Mouse (Mus musculus) megakaryocyte, adult 5-6 weeks (primary cell): ENCODE data around the gene Wfdc6b. TPM values are rescaled to one million over a fixed set of nuclear protein-coding genes. Genes with fewer than 3 reads are reported as not detected.

Experiments used
- ATAC-seq: 2 replicates; pipeline ENCODE4 v1.8.0; 2016; ENCODE audit warnings: mild to moderate bottlenecking, inconsistent platforms; ENCODE audit not compliant: poor library complexity, severe bottlenecking
- total RNA-seq, 2 experiments: library from RNA; stranded (forward) in 1 of 2; stranded (reverse) in 1 of 2; fragments of 153-499, 151-499 nt in 1 of 2; fragments of 221-1000, 200-1000 nt in 1 of 2; gene quantifications; 2 replicates each; pipeline versions ENCODE4 v1.2.3 to v1.2.4; 2015 to 2017

Wfdc6b gene
- total RNA-seq, 2 experiments from 2014 or later: not detected

DNA sequence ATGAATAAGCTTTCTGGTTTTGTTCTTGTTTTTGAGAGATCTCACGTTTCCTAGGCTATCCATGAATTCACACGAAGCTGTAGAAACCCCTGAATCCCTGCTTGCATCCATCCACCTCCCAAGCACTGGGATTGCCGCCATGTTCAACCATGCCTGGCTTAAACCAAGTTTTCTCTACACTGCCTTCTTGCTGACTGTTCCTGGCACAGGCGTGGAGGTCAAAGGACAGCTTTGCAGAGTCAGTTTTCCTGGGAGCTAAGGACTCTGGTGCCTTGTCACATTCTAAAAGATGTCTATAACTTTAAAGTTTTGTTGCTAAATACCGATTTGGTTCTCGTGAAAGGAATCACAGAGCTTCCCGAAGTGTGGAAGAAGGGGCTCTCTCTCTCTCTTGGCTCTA is 51.5 kb downstream of the Wfdc6b start:
- ATAC-seq: no peak

Other genes with a start within 250 kb of the Wfdc6b start
Only the 30 nearest of the 33 such genes appear.
- gene Rbpjl, start 210.4 kb upstream of the Wfdc6b start, total RNA-seq (2015): not detected in 2 replicates
- not detected in 2 replicates for gene Rbpjl, start 210.4 kb upstream of the Wfdc6b start, total RNA-seq (2017)
- not detected in 2 replicates for gene Matn4, start 208.4 kb upstream of the Wfdc6b start, total RNA-seq (2015)
- not detected in 2 replicates for gene Matn4, start 208.4 kb upstream of the Wfdc6b start, total RNA-seq (2017)
- 0.76 and 0.82 TPM in 2 replicates for gene Sdc4, start 169.6 kb upstream of the Wfdc6b start, total RNA-seq (2015)
- 0.49 and 0.88 TPM in 2 replicates for gene Sdc4, start 169.6 kb upstream of the Wfdc6b start, total RNA-seq (2017)
- 50.9 and 52.3 TPM in 2 replicates for gene Sys1, start 156.6 kb upstream of the Wfdc6b start, total RNA-seq (2015)
- gene Sys1, start 156.6 kb upstream of the Wfdc6b start, total RNA-seq (2017): 14.9 and 20.2 TPM in 2 replicates
- gene Gm20458, start 152.6 kb upstream of the Wfdc6b start, total RNA-seq (2015): not detected in 2 replicates
- gene Gm20458, start 152.6 kb upstream of the Wfdc6b start, total RNA-seq (2017): not detected in 2 replicates
- gene Trp53tg5, start 139.8 kb upstream of the Wfdc6b start, total RNA-seq (2015): not detected in 2 replicates
- gene Trp53tg5, start 139.8 kb upstream of the Wfdc6b start, total RNA-seq (2017): not detected in 2 replicates
- 3.2 and 7.9 TPM in 2 replicates for gene Dbndd2, start 127.4 kb upstream of the Wfdc6b start, total RNA-seq (2015)
- 1.4 and 2.0 TPM in 2 replicates for gene Dbndd2, start 127.4 kb upstream of the Wfdc6b start, total RNA-seq (2017)
- gene Pigt, start 116.0 kb upstream of the Wfdc6b start, total RNA-seq (2015): 69.0 and 70.8 TPM in 2 replicates
- gene Pigt, start 116.0 kb upstream of the Wfdc6b start, total RNA-seq (2017): 30.8 and 43.0 TPM in 2 replicates
- gene Wfdc2, start 51.1 kb upstream of the Wfdc6b start, total RNA-seq (2015): not detected in 2 replicates
- not detected in 2 replicates for gene Wfdc2, start 51.1 kb upstream of the Wfdc6b start, total RNA-seq (2017)
- not detected in 2 replicates for gene Spint3, start 40.1 kb upstream of the Wfdc6b start, total RNA-seq (2015)
- gene Spint3, start 40.1 kb upstream of the Wfdc6b start, total RNA-seq (2017): not detected in 2 replicates
- gene Wfdc6a, start 28.1 kb upstream of the Wfdc6b start, total RNA-seq (2015): not detected in 2 replicates
- gene Wfdc6a, start 28.1 kb upstream of the Wfdc6b start, total RNA-seq (2017): not detected in 2 replicates
- gene Eppin, start 19.9 kb upstream of the Wfdc6b start, total RNA-seq (2015): not detected in 2 replicates
- not detected in 2 replicates for gene Eppin, start 19.9 kb upstream of the Wfdc6b start, total RNA-seq (2017)
- not detected in 2 replicates for gene Wfdc8, start 104 bp downstream of the Wfdc6b start, total RNA-seq (2015)
- not detected in 2 replicates for gene Wfdc8, start 104 bp downstream of the Wfdc6b start, total RNA-seq (2017)
- gene Wfdc16, start 25.3 kb downstream of the Wfdc6b start, total RNA-seq (2015): not detected in 2 replicates
- not detected in 2 replicates for gene Wfdc16, start 25.3 kb downstream of the Wfdc6b start, total RNA-seq (2017)
- gene Wfdc10, start 42.5 kb downstream of the Wfdc6b start, total RNA-seq (2015): not detected in 2 replicates
- not detected in 2 replicates for gene Wfdc10, start 42.5 kb downstream of the Wfdc6b start, total RNA-seq (2017)
- not detected in 2 replicates for gene Wfdc9, start 43.1 kb downstream of the Wfdc6b start, total RNA-seq (2015)
- gene Wfdc9, start 43.1 kb downstream of the Wfdc6b start, total RNA-seq (2017): not detected in 2 replicates
- not detected in 2 replicates for gene Wfdc11, start 60.6 kb downstream of the Wfdc6b start, total RNA-seq (2015)
- gene Wfdc11, start 60.6 kb downstream of the Wfdc6b start, total RNA-seq (2017): not detected in 2 replicates
- gene Wfdc13, start 71.6 kb downstream of the Wfdc6b start, total RNA-seq (2015): not detected in 2 replicates
- not detected in 2 replicates for gene Wfdc13, start 71.6 kb downstream of the Wfdc6b start, total RNA-seq (2017)
- not detected in 2 replicates for gene Spint4, start 85.0 kb downstream of the Wfdc6b start, total RNA-seq (2015)
- not detected in 2 replicates for gene Spint4, start 85.0 kb downstream of the Wfdc6b start, total RNA-seq (2017)
- gene Spint5, start 101.8 kb downstream of the Wfdc6b start, total RNA-seq (2015): not detected in 2 replicates
- gene Spint5, start 101.8 kb downstream of the Wfdc6b start, total RNA-seq (2017): not detected in 2 replicates
- 1.0 TPM in 1 of 2 replicates, not detected in the other for gene Wfdc3, start 132.4 kb downstream of the Wfdc6b start, total RNA-seq (2015)
- gene Wfdc3, start 132.4 kb downstream of the Wfdc6b start, total RNA-seq (2017): not detected in 2 replicates
- gene Dnttip1, start 132.5 kb downstream of the Wfdc6b start, total RNA-seq (2015): 27.3 and 28.5 TPM in 2 replicates
- gene Dnttip1, start 132.5 kb downstream of the Wfdc6b start, total RNA-seq (2017): 18.5 and 27.0 TPM in 2 replicates
- gene Ube2c, start 156.4 kb downstream of the Wfdc6b start, total RNA-seq (2015): 330 and 340 TPM in 2 replicates
- gene Ube2c, start 156.4 kb downstream of the Wfdc6b start, total RNA-seq (2017): 228 and 247 TPM in 2 replicates
- not detected in 2 replicates for gene Tnnc2, start 166.4 kb downstream of the Wfdc6b start, total RNA-seq (2015)
- gene Tnnc2, start 166.4 kb downstream of the Wfdc6b start, total RNA-seq (2017): not detected in 2 replicates
- 5.2 and 5.5 TPM in 2 replicates for gene Snx21, start 172.3 kb downstream of the Wfdc6b start, total RNA-seq (2015)
- 3.2 and 5.0 TPM in 2 replicates for gene Snx21, start 172.3 kb downstream of the Wfdc6b start, total RNA-seq (2017)
- gene Acot8, start 191.4 kb downstream of the Wfdc6b start, total RNA-seq (2015): 20.4 and 20.8 TPM in 2 replicates
- 28.8 and 28.9 TPM in 2 replicates for gene Acot8, start 191.4 kb downstream of the Wfdc6b start, total RNA-seq (2017)
- gene Zswim3, start 191.6 kb downstream of the Wfdc6b start, total RNA-seq (2015): 2.3 and 3.4 TPM in 2 replicates
- gene Zswim3, start 191.6 kb downstream of the Wfdc6b start, total RNA-seq (2017): 1.7 and 3.4 TPM in 2 replicates
- 5.7 and 6.4 TPM in 2 replicates for gene Zswim1, start 209.2 kb downstream of the Wfdc6b start, total RNA-seq (2015)
- 2.9 TPM in 2 replicates for gene Zswim1, start 209.2 kb downstream of the Wfdc6b start, total RNA-seq (2017)
- not detected in 2 replicates for gene Spata25, start 215.0 kb downstream of the Wfdc6b start, total RNA-seq (2015)
- gene Spata25, start 215.0 kb downstream of the Wfdc6b start, total RNA-seq (2017): not detected in 2 replicates
- gene Ctsa, start 219.4 kb downstream of the Wfdc6b start, total RNA-seq (2015): 192 and 200 TPM in 2 replicates
- 224 and 228 TPM in 2 replicates for gene Ctsa, start 219.4 kb downstream of the Wfdc6b start, total RNA-seq (2017)